Mouse (Mus musculus) midbrain, embryonic 14.5 days (tissue): ENCODE data around the gene Hoxb2. TPM values are rescaled to one million over a fixed set of nuclear protein-coding genes. Genes with fewer than 3 reads are reported as not detected.

Experiments used
- ATAC-seq: fragments of 200-750 bp; cut with Nextera tagmentation; 2 replicates; pipeline ENCODE4 v1.8.0; 2017; ENCODE audit warnings: moderate number of reproducible peaks, moderate library complexity; ENCODE audit not compliant: low FRiP score, low TSS enrichment
- DNase-seq: peaks from one replicate; pipeline ENCODE4 v3.0.0-alpha.2; 2015
- H3K27ac ChIP-seq: fragments of 300-500 bp; sonication (generic); replicated peaks from 2 replicates; pipeline ENCODE4 v1.5.1; 2014; ENCODE audit warnings: mild to moderate bottlenecking, low read depth, low read length, moderate library complexity
- H3K27me3 ChIP-seq: fragments of 300-500 bp; sonication (generic); 2 replicates; pipeline ENCODE4 v1.6.1; 2014; ENCODE audit warnings: low read length, control low read depth, mixed read lengths; ENCODE audit not compliant: control insufficient read depth, insufficient read depth
- H3K36me3 ChIP-seq: fragments of 300-500 bp; sonication (generic); 2 replicates; pipeline ENCODE4 v1.6.1; 2014; ENCODE audit warnings: low read length, control low read depth; ENCODE audit not compliant: control insufficient read depth, insufficient read depth
- H3K4me1 ChIP-seq: fragments of 300-500 bp; sonication (generic); 2 replicates; pipeline ENCODE4 v1.6.1; 2014; ENCODE audit warnings: mild to moderate bottlenecking, antibody characterized with exemption, low read length, control low read depth; ENCODE audit not compliant: control insufficient read depth, insufficient read depth
- H3K4me2 ChIP-seq: fragments of 300-500 bp; sonication (generic); 2 replicates; pipeline ENCODE4 v1.6.1; 2014; ENCODE audit warnings: mild to moderate bottlenecking, low read length, moderate library complexity
- H3K4me3 ChIP-seq: fragments of 300-500 bp; sonication (generic); replicated peaks from 2 replicates; pipeline ENCODE4 v1.5.1; 2014; ENCODE audit warnings: low read depth, low read length
- H3K9ac ChIP-seq: fragments of 300-500 bp; sonication (generic); replicated peaks from 2 replicates; pipeline ENCODE4 v1.6.1; 2014; ENCODE audit warnings: mild to moderate bottlenecking, low read length, moderate library complexity
- H3K9me3 ChIP-seq: fragments of 300-500 bp; sonication (generic); 2 replicates; pipeline ENCODE4 v1.6.1; 2016; ENCODE audit warnings: low read length, control low read depth, mixed read lengths; ENCODE audit not compliant: control insufficient read depth
- WGBS: fragments of 180-500 bp; shearing (Covaris S2); extraction: QIAGEN DNeasy Blood & Tissue Kit; methylation state at CpG from one replicate; pipeline ENCODE4 v1.1.7; 2014; 5-methylcytosine and 5-hydroxymethylcytosine counted together
- polyA plus RNA-seq: library from polyadenylated mRNA; unstranded; fragments of >200 nt; fragmentation: Nextera tagmentation; extraction: Ambion mirVana; gene quantifications from 2 replicates; pipeline ENCODE4 v1.2.1, GENCODE M21; 2014

Hoxb2 gene
- polyA plus RNA-seq, 1 experiment from 2014 or later = 0.17 TPM

GRCm38 (mm10) chr11:96306183-96306907 is 44.0 kb upstream of the Hoxb2 start:
- no peak for ATAC-seq
- H3K9me3 ChIP-seq = no peaks in the 10 kb centered on the region
- no peak for DNase-seq
- no peak overlapping the region for H3K27ac ChIP-seq
- peaks cover 100% of the 10 kb centered on the region for H3K27me3 ChIP-seq
- H3K9ac ChIP-seq = no peak overlapping the region
- no peak overlapping the region for H3K4me2 ChIP-seq
- 4% methylated on average over 7 of the region's 7 CpGs for WGBS
- no peaks in the 10 kb centered on the region for H3K36me3 ChIP-seq
- H3K4me3 ChIP-seq = no peak overlapping the region
- H3K4me1 ChIP-seq = no peaks in the 10 kb centered on the region

GRCm38 (mm10) chr11:96306908-96307269 is 43.4 kb upstream of the Hoxb2 start:
- Histone ChIP-seq H3K9ac (no peak overlapping the region), H3K27ac (no peak overlapping the region), H3K4me2 (no peak overlapping the region), H3K4me3 (no peak overlapping the region), H3K36me3 (no peaks in the 10 kb centered on the region), H3K9me3 (no peaks in the 10 kb centered on the region), H3K27me3 (peaks cover 100% of the 10 kb centered on the region), H3K4me1 (no peaks in the 10 kb centered on the region)
- no peak for DNase-seq
- 3% methylated on average over 13 of the region's 13 CpGs for WGBS
- no peak for ATAC-seq

- H3K9ac ChIP-seq = no peak overlapping the region
- 11% methylated on average over 4 of the region's 4 CpGs for WGBS
- no peak overlapping the region for H3K27ac ChIP-seq
- no peak overlapping the region for H3K4me3 ChIP-seq
- H3K36me3 ChIP-seq = no peaks in the 10 kb centered on the region
- peaks cover 100% of the 10 kb centered on the region for H3K27me3 ChIP-seq
- no peaks in the 10 kb centered on the region for H3K9me3 ChIP-seq
- H3K4me2 ChIP-seq = no peak overlapping the region
- no peaks in the 10 kb centered on the region for H3K4me1 ChIP-seq
- no peak for DNase-seq
- ATAC-seq = no peak
These were observed 41.6 kb upstream of the Hoxb2 start for GRCm38 (mm10) chr11:96308763-96309162.

GRCm38 (mm10) chr11:96309288-96309687 is 41.0 kb upstream of the Hoxb2 start:
- Histone ChIP-seq H3K27me3 (peaks cover 100% of the 10 kb centered on the region), H3K4me2 (no peak overlapping the region), H3K36me3 (no peaks in the 10 kb centered on the region), H3K9me3 (no peaks in the 10 kb centered on the region), H3K4me3 (no peak overlapping the region), H3K27ac (no peak overlapping the region), H3K4me1 (no peaks in the 10 kb centered on the region), H3K9ac (no peak overlapping the region)
- WGBS = 3% methylated on average over 4 of the region's 4 CpGs
- ATAC-seq = no peak
- DNase-seq = no peak

GRCm38 (mm10) chr11:96310183-96310938 is 40.0 kb upstream of the Hoxb2 start:
- Histone ChIP-seq H3K4me1 (no peaks in the 10 kb centered on the region), H3K9ac (no peak overlapping the region), H3K36me3 (no peaks in the 10 kb centered on the region), H3K27me3 (peaks cover 100% of the 10 kb centered on the region), H3K27ac (no peak overlapping the region), H3K9me3 (no peaks in the 10 kb centered on the region), H3K4me2 (no peak overlapping the region), H3K4me3 (no peak overlapping the region)
- no peak for DNase-seq
- 3% methylated on average over 20 of the region's 20 CpGs for WGBS
- no peak for ATAC-seq

- no peak overlapping the region for H3K27ac ChIP-seq
- H3K36me3 ChIP-seq = no peaks in the 10 kb centered on the region
- no peak overlapping the region for H3K4me2 ChIP-seq
- ATAC-seq (no peak), DNase-seq (no peak)
- H3K4me1 ChIP-seq = no peaks in the 10 kb centered on the region
- WGBS = 7% methylated on average over 6 of the region's 6 CpGs
- no peaks in the 10 kb centered on the region for H3K9me3 ChIP-seq
- H3K27me3 ChIP-seq = peaks cover 100% of the 10 kb centered on the region
- no peak overlapping the region for H3K9ac ChIP-seq
- no peak overlapping the region for H3K4me3 ChIP-seq
These were observed 39.2 kb upstream of the Hoxb2 start for GRCm38 (mm10) chr11:96311097-96311496.

- H3K4me2 ChIP-seq = no peak overlapping the region
- no peak overlapping the region for H3K4me3 ChIP-seq
- H3K4me1 ChIP-seq = no peaks in the 10 kb centered on the region
- no peak for ATAC-seq
- no peaks in the 10 kb centered on the region for H3K36me3 ChIP-seq
- H3K27me3 ChIP-seq = peaks cover 100% of the 10 kb centered on the region
- H3K27ac ChIP-seq = no peak overlapping the region
- 2% methylated on average over 31 of the region's 31 CpGs for WGBS
- no peaks in the 10 kb centered on the region for H3K9me3 ChIP-seq
- peak; percentile 85 for DNase-seq
- H3K9ac ChIP-seq = no peak overlapping the region
These were observed 38.6 kb upstream of the Hoxb2 start for GRCm38 (mm10) chr11:96311520-96312417.

- no peak for ATAC-seq
These were observed 37.2 kb upstream of the Hoxb2 start for GRCm38 (mm10) chr11:96313134-96313533.

More at GRCm38 (mm10) chr11:96313134-96313533, 37.2 kb upstream of the Hoxb2 start:
- H3K9ac ChIP-seq = no peak overlapping the region
- H3K4me1 ChIP-seq = no peaks in the 10 kb centered on the region
- H3K4me2 ChIP-seq = no peak overlapping the region
- H3K36me3 ChIP-seq = no peaks in the 10 kb centered on the region
- H3K27me3 ChIP-seq = peaks cover 100% of the 10 kb centered on the region
- H3K9me3 ChIP-seq = no peaks in the 10 kb centered on the region
- WGBS = 20% methylated on average over 2 of the region's 2 CpGs
- H3K4me3 ChIP-seq = no peak overlapping the region
- no peak overlapping the region for H3K27ac ChIP-seq
- no peak for DNase-seq
